Mouse (Mus musculus): ENCODE measurements around the gene Cdca7.

Cdca7 gene

GRCm38 (mm10) chr2:72524022-72524421 lies 48.1 kb downstream of the Cdca7 start:
- ChIA-PET CTCF (interaction anchor here in 1 of 4 experiments (0.6 kb wide), 1 partner anchor 346 kb away, joined by 4 read pairs; no protein-coding TSS in a partner anchor), POLR2A (interaction anchor here in 2 of 4 experiments (0.8 to 1.4 kb wide), 3 partner anchors 9 to 59 kb away, joined by 3 read pairs; no protein-coding TSS in a partner anchor)

DNA sequence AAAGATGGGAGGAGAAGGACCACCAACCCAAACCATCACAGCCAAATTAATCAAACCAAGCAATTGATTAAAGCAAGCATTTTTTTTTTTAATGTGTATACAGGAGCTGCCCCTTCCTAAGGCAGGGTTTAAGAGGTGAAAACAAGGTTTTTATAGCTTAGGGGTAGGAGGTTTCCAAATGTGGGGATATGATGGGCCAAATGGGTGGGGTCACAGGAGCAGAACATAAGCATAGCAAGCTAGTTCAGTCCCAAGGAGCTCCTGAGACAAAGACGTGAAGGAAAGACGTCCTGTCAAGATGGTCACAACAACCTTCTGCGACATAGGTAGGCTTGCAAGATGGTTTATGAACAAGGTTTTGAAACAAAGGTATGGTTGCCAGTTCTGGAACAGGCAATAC lies 49.6 kb downstream of the Cdca7 start:
- ChIA-PET POLR2A (interaction anchor here in 3 of 4 experiments (0.6 to 1.4 kb wide), 3 partner anchors 26 to 34 kb away, joined by 3 read pairs; no protein-coding TSS in a partner anchor), CTCF (interaction anchor here in 1 of 4 experiments (1.3 kb wide), 1 partner anchor 9 kb away, joined by 3 read pairs; no protein-coding TSS in a partner anchor)

DNA sequence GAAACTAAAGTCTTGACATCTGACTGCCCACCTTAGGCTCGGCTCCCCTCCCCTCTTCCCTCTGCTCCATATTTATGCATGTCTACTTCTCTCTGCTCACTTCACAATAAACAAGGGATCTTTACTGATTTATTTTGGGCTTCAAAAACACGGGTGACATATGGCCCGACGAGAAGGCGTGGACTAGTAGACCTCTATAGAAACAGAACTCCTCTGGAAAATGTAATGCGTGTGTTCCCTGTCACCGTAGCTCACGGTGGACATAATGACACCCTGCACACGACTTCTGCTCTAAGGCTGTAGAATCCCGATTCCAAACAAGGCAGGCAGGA lies 53.0 kb downstream of the Cdca7 start:
- POLR2A ChIA-PET = no interaction called here
- CTCF ChIA-PET = no interaction called here

DNA sequence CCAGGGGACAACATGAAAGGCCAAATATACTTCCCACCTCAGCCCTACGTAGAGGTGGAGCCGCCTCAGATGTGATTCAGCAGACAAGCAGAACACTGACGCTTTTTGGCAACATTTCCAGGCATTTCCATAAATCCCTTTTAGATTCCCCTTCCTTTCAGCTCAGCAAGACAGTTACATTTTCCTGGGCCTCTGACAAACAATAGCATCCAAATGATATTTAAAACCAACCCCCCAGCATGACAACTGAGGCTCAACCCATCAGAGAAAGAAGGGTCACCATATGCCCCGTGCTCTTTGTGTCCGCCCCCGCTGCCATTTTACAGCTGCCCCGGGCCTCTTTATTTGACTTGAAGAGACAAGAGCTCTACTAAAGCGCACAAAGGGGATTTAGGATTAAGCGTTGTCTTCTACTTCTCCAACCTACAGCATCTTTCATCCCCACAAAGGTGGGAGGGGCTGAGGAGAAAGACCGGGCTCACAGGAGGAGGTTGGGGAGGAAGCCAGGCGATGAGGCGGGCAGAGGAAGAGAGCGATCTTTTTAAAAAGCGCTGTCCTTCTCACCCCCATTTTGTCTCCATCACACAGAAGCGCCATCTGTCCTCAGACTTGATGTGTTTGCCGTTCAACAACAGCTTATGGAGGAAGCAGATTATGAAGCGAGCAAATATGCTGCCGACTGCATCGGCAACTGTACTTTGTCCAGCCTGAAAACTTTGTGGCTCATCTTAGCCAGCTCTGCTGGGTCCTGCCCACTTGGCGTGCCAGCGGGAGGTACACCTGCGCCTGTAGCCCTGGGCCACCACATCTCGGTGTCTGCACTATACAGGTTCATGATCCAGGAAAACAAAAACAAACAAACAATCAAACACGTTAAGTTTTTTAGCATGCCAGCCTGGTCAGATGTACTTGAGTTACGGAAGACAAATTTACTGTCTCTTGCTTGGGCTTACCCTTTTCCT lies 53.7 kb downstream of the Cdca7 start:
- CTCF ChIA-PET = interaction anchor here in 1 of 4 experiments (0.9 kb wide), 1 partner anchor 749 kb away, joined by 3 read pairs; no protein-coding TSS in a partner anchor

GRCm38 (mm10) chr2:72535889-72536288 lies 59.9 kb downstream of the Cdca7 start:
- CTCF ChIA-PET = no interaction called here
- POLR2A ChIA-PET = no interaction called here

More for the DNA sequence above, 53.7 kb downstream of the Cdca7 start:
- POLR2A ChIA-PET = no interaction called here

All from embryonic stem cell, embryonic (primary cell).